Mouse (Mus musculus): ENCODE results near the gene Gm21985. TPM values are rescaled to one million over a fixed set of nuclear protein-coding genes. Genes with fewer than 3 reads are reported as not detected.
A peak's percentile ranks its signal among the peaks of the same experiment; 100 is the strongest.

Gm21985 gene
- total and polyA plus RNA-seq, 3 experiments: 0.42 to 1.1 TPM; not detected in 1

GRCm38 (mm10) chr2:112259241-112259962 is 6.7 kb upstream of the Gm21985 start, which contains the start of gene Nutm1:
Gene Nutm1, minus strand, starts transcription at chr2:112259291.
- no peaks in the 10 kb centered on the region; the same call in 1 of the 2 replicates for H3K4me1 ChIP-seq (ENCODE audit: control insufficient read depth, insufficient read depth, low read length)
- TF ChIP-seq CTCF (IDR thresholded peaks at IDR 0.05): peak; percentile 25; the same call in 1 of the 2 replicates
- no peak for TF ChIP-seq POLR2A (IDR thresholded peaks at IDR 0.05; ENCODE audit: insufficient read depth, low read depth, low read length)
- no peaks in the 10 kb centered on the region for H3K27me3 ChIP-seq (ENCODE audit: control insufficient read depth, insufficient read depth, low read length)
- WGBS: 60% methylated on average over 10 of the region's 10 CpGs
- H3K4me3 ChIP-seq: no peak within 1 kb of the TSS
- DNase-seq: peak in 1 of 2 experiments; percentile 27
- no peak within 1 kb of the TSS for H3K9ac ChIP-seq (ENCODE audit: low read depth, low read length)
- no peaks in the 10 kb centered on the region for H3K79me2 ChIP-seq (replicated peaks; ENCODE audit: control insufficient read depth, insufficient read depth, low read length)
- intact Hi-C loops (cut with DNase I): loop anchor here (5.0 kb wide), 1 partner anchor 62 kb away; no protein-coding TSS in a partner anchor
- no peaks in the 10 kb centered on the region for H3K36me3 ChIP-seq (ENCODE audit: control insufficient read depth, insufficient read depth, low read length)
- H3K27ac ChIP-seq: no peak within 1 kb of the TSS

- DNase-seq: peak; percentile 81 to 87
- intact Hi-C loops (cut with DNase I): loop anchor here (1.0 to 10.0 kb wide), 3 partner anchors 23 to 223 kb away; partner anchors contain the start of genes Chrm5, Emc4 and Lpcat4
- Histone ChIP-seq H3K36me3 (ENCODE audit: control insufficient read depth, insufficient read depth, low read length) (no peaks in the 10 kb centered on the region), H3K4me3 (peak within 1 kb of the TSS; percentile 60), H3K27me3 (ENCODE audit: control insufficient read depth, insufficient read depth, low read length) (no peaks in the 10 kb centered on the region), H3K4me1 (ENCODE audit: control insufficient read depth, insufficient read depth, low read length) (no peaks in the 10 kb centered on the region; the same call in 1 of the 2 replicates), H3K79me2 (replicated peaks; ENCODE audit: control insufficient read depth, insufficient read depth, low read length) (no peaks in the 10 kb centered on the region), H3K27ac (peak within 1 kb of the TSS; percentile 74), H3K9ac (ENCODE audit: low read depth, low read length) (peak within 1 kb of the TSS; percentile 79)
- WGBS: under 1% methylated on average over 36 of the region's 36 CpGs
- TF ChIP-seq EP300 (IDR thresholded peaks at IDR 0.05; ENCODE audit: insufficient read depth, low read depth, low read length) (peak; percentile 77), POLR2A (IDR thresholded peaks at IDR 0.05; ENCODE audit: insufficient read depth, low read depth, low read length) (peak; percentile 99), CTCF (IDR thresholded peaks at IDR 0.05) (peak; percentile 92)
Measured at GRCm38 (mm10) chr2:112261748-112262653, 4.1 kb upstream of the Gm21985 start, which contains the start of gene Nop10. Gene Nop10, plus strand, starts transcription at chr2:112261926.

- H3K27ac ChIP-seq: no peak overlapping the region; the same call in 1 of the 2 replicates
- H3K36me3 ChIP-seq (ENCODE audit: control insufficient read depth, insufficient read depth, low read length): no peaks in the 10 kb centered on the region
- no peak for DNase-seq
- intact Hi-C loops (cut with DNase I): loop anchor here (10.0 kb wide), 1 partner anchor 222 kb away; the partner anchor contains the start of gene Chrm5
- H3K4me3 ChIP-seq: peak overlapping the region; percentile 60
- H3K4me1 ChIP-seq (ENCODE audit: control insufficient read depth, insufficient read depth, low read length): no peaks in the 10 kb centered on the region; the same call in 1 of the 2 replicates
- H3K79me2 ChIP-seq (replicated peaks; ENCODE audit: control insufficient read depth, insufficient read depth, low read length): no peaks in the 10 kb centered on the region
- no peak for TF ChIP-seq POLR2A (IDR thresholded peaks at IDR 0.05; ENCODE audit: insufficient read depth, low read depth, low read length)
- TF ChIP-seq CTCF (IDR thresholded peaks at IDR 0.05): peak; percentile 52
- TF ChIP-seq EP300 (IDR thresholded peaks at IDR 0.05; ENCODE audit: insufficient read depth, low read depth, low read length): no peak
- no peak overlapping the region for H3K9ac ChIP-seq (ENCODE audit: low read depth, low read length)
- 28% methylated on average over 4 of the region's 4 CpGs for WGBS
- H3K27me3 ChIP-seq (ENCODE audit: control insufficient read depth, insufficient read depth, low read length): no peaks in the 10 kb centered on the region
Measured at GRCm38 (mm10) chr2:112262779-112263295, 3.3 kb upstream of the Gm21985 start.

- H3K79me2 ChIP-seq (replicated peaks; ENCODE audit: control insufficient read depth, insufficient read depth, low read length): no peaks in the 10 kb centered on the region
- peaks cover 3% of the 10 kb centered on the region for H3K4me1 ChIP-seq (ENCODE audit: control insufficient read depth, insufficient read depth, low read length)
- no peaks in the 10 kb centered on the region for H3K27me3 ChIP-seq (ENCODE audit: control insufficient read depth, insufficient read depth, low read length)
- H3K27ac ChIP-seq: no peak overlapping the region
- peaks cover 2% of the 10 kb centered on the region; the same call in 1 of the 2 replicates for H3K36me3 ChIP-seq (ENCODE audit: control insufficient read depth, insufficient read depth, low read length)
- no peak for DNase-seq
- no peak overlapping the region for H3K4me3 ChIP-seq
- TF ChIP-seq POLR2A (IDR thresholded peaks at IDR 0.05; ENCODE audit: insufficient read depth, low read depth, low read length) (no peak), EP300 (IDR thresholded peaks at IDR 0.05; ENCODE audit: insufficient read depth, low read depth, low read length) (no peak), CTCF (IDR thresholded peaks at IDR 0.05) (no peak)
- H3K9ac ChIP-seq (ENCODE audit: low read depth, low read length): no peak overlapping the region
- WGBS: 67% methylated on average over 4 of the region's 4 CpGs
- intact Hi-C loops (cut with DNase I): loop anchor here (2.0 to 10.0 kb wide), 2 partner anchors 74 to 220 kb away; partner anchors contain the start of gene Chrm5
Measured at GRCm38 (mm10) chr2:112264364-112264763, 1.8 kb upstream of the Gm21985 start.

GRCm38 (mm10) chr2:112265448-112266241 is 469 bp upstream of the Gm21985 start, which contains the start of gene Slc12a6:
Gene Slc12a6, plus strand, starts transcription at chr2:112265825.
- no peaks in the 10 kb centered on the region for H3K27me3 ChIP-seq (ENCODE audit: control insufficient read depth, insufficient read depth, low read length)
- 0 out of 2 replicates have a peak, but pooled peaks have one; percentile 7 for TF ChIP-seq EP300 (IDR thresholded peaks at IDR 0.05; ENCODE audit: insufficient read depth, low read depth, low read length)
- no peak; the same call in 1 of the 2 replicates for TF ChIP-seq POLR2A (IDR thresholded peaks at IDR 0.05; ENCODE audit: insufficient read depth, low read depth, low read length)
- peak; percentile 54 for TF ChIP-seq CTCF (IDR thresholded peaks at IDR 0.05)
- DNase-seq: peak; percentile 94 to 96
- WGBS: 1% methylated on average over 77 of the region's 85 CpGs
- peak within 1 kb of the TSS; percentile 99 for H3K27ac ChIP-seq
- H3K9ac ChIP-seq (ENCODE audit: low read depth, low read length): peak within 1 kb of the TSS; percentile 85
- peak within 1 kb of the TSS; percentile 67 for H3K4me3 ChIP-seq
- peaks cover 6% of the 10 kb centered on the region for H3K4me1 ChIP-seq (ENCODE audit: control insufficient read depth, insufficient read depth, low read length)
- H3K79me2 ChIP-seq (replicated peaks; ENCODE audit: control insufficient read depth, insufficient read depth, low read length): no peaks in the 10 kb centered on the region
- peaks cover 6% of the 10 kb centered on the region for H3K36me3 ChIP-seq (ENCODE audit: control insufficient read depth, insufficient read depth, low read length)
- intact Hi-C loops (cut with DNase I): loop anchor here (2.0 to 10.0 kb wide), 5 partner anchors 17 to 219 kb away; partner anchors contain the start of genes Chrm5 and Emc7

Measured in heart, adult 2 months (tissue).